25 mouse cellular contexts compared by ENCODE assay signal in the genomic region with DNA sequence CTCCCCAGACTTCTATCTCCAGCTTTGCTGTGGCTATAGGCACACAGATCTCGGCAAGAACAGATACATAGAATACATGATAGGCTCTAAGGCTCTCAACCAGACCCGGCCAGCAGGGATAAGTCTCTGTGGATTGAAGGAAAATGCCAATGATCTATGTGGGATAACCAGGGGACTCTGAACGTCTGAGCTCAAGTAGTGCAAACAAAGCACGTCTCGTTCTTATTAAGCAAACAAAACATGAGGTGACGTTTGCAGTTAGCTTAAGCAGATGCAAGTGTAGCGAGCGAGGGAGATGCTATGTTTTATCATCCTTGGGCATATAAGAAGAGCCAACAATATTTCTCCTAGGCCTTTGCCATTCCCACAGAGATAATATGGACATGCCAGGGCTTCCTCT. TPM values are rescaled to one million over a fixed set of nuclear protein-coding genes. Genes with fewer than 3 reads are reported as not detected.
"Had no signal": no experiment of that assay in that cellular context is flagged by ENCODE, and none has a peak within 500 bp of the region (broad histone marks: within the 10 kb centered on the region; RNA-seq: fewer than 3 reads in every experiment).

No protein-coding gene starts in this region.

- DNase-seq: lung, adult 18-20 months; lung, embryonic 14.5 days; lung, postnatal 10 days; lung, postnatal 4 days; midbrain, embryonic 14.5 days; right cerebral cortex, adult 18-20 months; right cerebral cortex, postnatal 4 days; spleen, adult 18-20 months; thymus, adult 18-20 months; thymus, postnatal 14 days; thymus, postnatal 36 days had no signal

- ATAC-seq: midbrain, embryonic 16.5 days had no signal

- H3K36me3 ChIP-seq: liver, embryonic 15.5 days; midbrain, embryonic 12.5 days; neural tube, embryonic 13.5 days; neural tube, embryonic 15.5 days had no signal

- H3K27me3 ChIP-seq: liver, embryonic 15.5 days; midbrain, embryonic 12.5 days; neural tube, embryonic 13.5 days; neural tube, embryonic 15.5 days had no signal

- H3K9me3 ChIP-seq: liver, embryonic 15.5 days; midbrain, embryonic 12.5 days; neural tube, embryonic 13.5 days; neural tube, embryonic 15.5 days had no signal

- H3K9ac ChIP-seq: liver, embryonic 15.5 days; lung, embryonic 14.5 days; midbrain, embryonic 12.5 days; neural tube, embryonic 13.5 days; neural tube, embryonic 15.5 days had no signal

- H3K27ac ChIP-seq: liver, embryonic 15.5 days; midbrain, embryonic 12.5 days; neural tube, embryonic 13.5 days; neural tube, embryonic 15.5 days had no signal

- H3K4me3 ChIP-seq: liver, embryonic 15.5 days; midbrain, embryonic 12.5 days; myocyte; neural tube, embryonic 13.5 days; neural tube, embryonic 15.5 days had no signal

- H3K4me1 ChIP-seq: liver, embryonic 15.5 days; neural tube, embryonic 15.5 days had no signal

- H3K4me2 ChIP-seq: liver, embryonic 15.5 days; lung, embryonic 14.5 days; midbrain, embryonic 12.5 days; neural tube, embryonic 13.5 days; neural tube, embryonic 15.5 days had no signal

RNA-seq across cellular contexts. Expression of gene Fsd2, which starts 23.8 kb away (rescaled TPM):
- total RNA-seq: megakaryocyte-erythroid progenitor cell, adult 5-6 weeks had no signal

RNA-seq across cellular contexts. Expression of gene BC048679, which starts 44.9 kb away (rescaled TPM):
- total RNA-seq: megakaryocyte, adult 5-6 weeks; megakaryocyte-erythroid progenitor cell, adult 5-6 weeks had no signal
- polyA plus RNA-seq: liver, embryonic 15.5 days; lung, embryonic 14.5 days; lung, embryonic 16.5 days; midbrain, embryonic 12.5 days; midbrain, embryonic 14.5 days; midbrain, embryonic 16.5 days; myocyte; neural tube, embryonic 11.5 days; neural tube, embryonic 13.5 days; neural tube, embryonic 15.5 days; small intestine, adult 2 months; stomach, embryonic 14.5 days; stomach, embryonic 16.5 days; thymus, postnatal 0 days had no signal

RNA-seq across cellular contexts. Expression of gene Ap3b2, which starts 49.2 kb away (rescaled TPM):
- total RNA-seq: megakaryocyte, adult 5-6 weeks; megakaryocyte-erythroid progenitor cell, adult 5-6 weeks had no signal
- polyA plus RNA-seq: myocyte had no signal
